Mouse (Mus musculus) adrenal gland, adult 2 months (tissue): ENCODE results near the gene Acat2. TPM values are rescaled to one million over a fixed set of nuclear protein-coding genes. Genes with fewer than 3 reads are reported as not detected.
"Not testable (repeated sequence)": the region's sequence is repeated elsewhere in the genome, so short reads cannot be mapped to it uniquely, and the experiment has no call there.

Source experiments
- DNase-seq: peaks from one replicate; pipeline ENCODE4 v3.0.0; 2021
- polyA plus RNA-seq: library from polyadenylated mRNA; depleted of rRNA; stranded (reverse); fragments of >200 nt; gene quantifications from 2 replicates; pipeline ENCODE4 v1.2.3, GENCODE M21; 2012; rRNA removed
- total RNA-seq, 2 experiments: library from RNA; stranded (reverse); gene quantifications; 2 replicates each; pipeline ENCODE4 v1.2.3; 2021

Gene Acat2
- total and polyA plus RNA-seq, 3 experiments = 20.3 to 139 (median 108) TPM

DNA sequence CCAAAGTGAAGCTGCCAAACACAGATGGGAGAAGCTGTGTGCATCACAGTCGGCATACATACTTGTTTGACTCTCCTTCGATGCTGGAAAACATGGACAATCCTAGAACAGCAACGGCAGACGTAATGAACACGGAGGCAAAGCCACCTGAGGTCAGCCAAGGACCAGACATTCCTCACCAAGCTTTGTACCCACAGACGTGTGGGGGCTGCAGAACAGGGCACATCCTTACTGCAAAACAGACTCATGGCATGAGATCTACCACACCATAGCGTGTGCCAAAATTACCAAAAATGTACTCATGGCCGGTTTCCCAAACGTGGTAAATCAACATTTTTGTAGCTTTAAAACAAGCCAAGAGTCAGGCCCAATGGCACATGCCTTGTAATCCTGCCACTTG is 54.1 kb downstream of the Acat2 start:
- no peak for DNase-seq

DNA sequence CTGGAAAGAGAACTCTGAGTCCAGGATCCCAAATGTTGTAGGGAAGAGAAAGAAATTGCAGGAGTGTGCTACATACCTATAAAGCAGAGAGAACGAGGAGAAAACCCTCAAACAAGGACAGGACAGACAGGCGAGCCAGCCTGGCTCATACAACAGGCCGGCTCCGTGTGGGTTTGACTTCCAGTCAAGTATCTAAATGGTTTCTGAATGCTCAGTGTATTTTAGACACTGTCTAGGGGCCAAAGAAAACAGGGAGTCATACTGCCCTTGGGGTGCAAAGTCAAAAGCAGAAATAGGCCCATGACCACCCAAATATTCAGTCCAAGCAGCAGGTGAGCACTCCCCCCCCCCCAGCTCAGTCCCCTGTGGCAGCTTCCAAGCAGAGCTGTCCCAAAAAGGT is 54.7 kb downstream of the Acat2 start:
- DNase-seq = no peak

DNA sequence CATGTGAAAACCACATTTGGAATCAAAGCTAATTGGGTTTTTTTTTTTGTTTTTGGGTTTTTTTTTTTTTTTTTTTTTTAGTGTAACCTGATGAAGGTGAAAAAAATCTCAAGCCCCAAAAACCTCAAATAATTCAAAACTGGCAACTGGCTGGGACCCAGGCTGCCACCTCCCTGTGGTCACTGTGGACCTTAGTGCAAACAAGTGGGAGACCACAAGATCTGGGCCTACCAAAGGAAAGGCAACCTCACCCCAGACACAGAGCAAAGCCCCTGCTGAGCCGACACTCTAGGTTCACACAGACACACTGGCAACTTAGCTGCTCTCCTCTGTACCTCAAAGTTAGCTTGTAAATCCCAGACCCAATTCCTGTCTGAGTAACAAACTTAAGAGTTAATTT is 56.2 kb downstream of the Acat2 start:
- DNase-seq = no peak

DNA sequence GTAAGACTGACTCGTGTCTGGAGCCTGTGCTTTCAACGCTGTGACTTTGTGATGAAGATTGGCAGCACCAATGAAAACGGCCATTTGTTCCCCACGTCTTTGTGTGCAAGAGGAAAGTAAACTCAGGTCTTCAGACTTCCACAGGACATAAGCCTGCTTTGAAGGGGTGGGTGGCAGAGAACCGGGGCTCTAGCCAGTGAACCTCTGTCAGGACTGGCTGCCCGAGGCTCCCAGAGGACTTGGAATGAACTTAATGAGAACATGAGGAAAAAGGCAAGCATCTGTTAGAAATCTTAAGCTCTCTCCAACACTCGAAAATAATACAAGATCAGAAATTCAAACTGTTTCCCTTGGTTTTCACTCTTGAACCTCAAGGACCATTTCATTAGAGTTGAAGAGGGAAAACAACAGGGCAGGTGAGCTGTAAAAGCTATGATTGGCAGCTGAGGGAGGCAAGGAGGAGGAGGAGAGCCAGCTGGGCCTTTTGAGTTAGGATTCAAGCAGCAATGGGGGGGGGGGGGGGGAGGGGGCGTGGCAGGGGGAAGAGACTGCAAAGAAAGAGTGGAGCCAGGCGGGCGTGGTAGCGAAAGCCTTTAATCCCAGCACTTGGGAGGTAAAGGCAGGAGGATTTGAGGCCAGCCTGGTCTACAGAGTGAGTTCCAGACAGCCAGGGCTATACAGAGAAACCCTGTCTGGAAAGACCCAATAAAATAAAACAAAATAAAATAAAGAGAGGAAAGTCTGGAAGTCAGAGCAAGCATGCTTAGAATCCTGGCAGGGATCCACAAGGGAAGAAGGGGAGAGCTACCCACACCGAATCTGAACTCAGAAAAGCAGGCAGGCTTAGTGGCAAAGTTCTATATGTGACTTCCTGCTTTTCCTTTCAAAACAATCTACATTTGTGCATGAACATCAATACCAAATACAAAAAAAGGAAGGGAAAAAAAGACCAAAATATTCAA is 56.9 kb downstream of the Acat2 start:
- no peak for DNase-seq

- DNase-seq = no peak
These were observed 58.3 kb downstream of the Acat2 start for GRCm38 (mm10) chr17:12902291-12902690.

GRCm38 (mm10) chr17:12898607-12899006 is 61.9 kb downstream of the Acat2 start:
- DNase-seq = not testable (repeated sequence)

DNA sequence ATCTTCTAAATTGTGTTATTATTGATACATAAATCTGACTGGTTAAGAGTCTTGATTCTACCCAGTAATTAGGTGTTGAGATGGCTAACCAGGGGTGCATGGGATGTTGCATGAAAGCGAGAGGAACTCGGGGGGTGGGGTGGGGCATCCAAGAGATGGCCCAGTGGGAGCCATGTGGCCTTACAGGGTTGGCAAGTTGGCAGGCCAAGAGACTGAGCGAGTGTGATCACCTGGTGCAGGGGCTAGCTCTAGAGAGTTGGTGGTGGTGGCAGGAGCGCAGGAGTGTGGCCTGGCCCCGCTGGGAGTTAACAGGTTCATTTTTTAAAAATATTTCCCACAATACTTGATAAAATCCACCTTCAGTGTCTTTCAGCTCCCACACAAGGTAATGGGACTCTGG is 62.9 kb downstream of the Acat2 start:
- no peak for DNase-seq

Other genes starting within 250 kb of the Acat2 start
- 10 to 100 TPM; 66.8 to 74.7 TPM for gene Igf2r, start 191.1 kb downstream of the Acat2 start, total RNA-seq
- gene Igf2r, start 191.1 kb downstream of the Acat2 start, polyA plus RNA-seq = 21.9 and 23.2 TPM in 2 replicates
- not detected for gene Mas1, start 92.6 kb downstream of the Acat2 start, total RNA-seq
- not detected in 2 replicates for gene Mas1, start 92.6 kb downstream of the Acat2 start, polyA plus RNA-seq
- gene Mrgprh, start 84.7 kb downstream of the Acat2 start, total RNA-seq = under 1 TPM in 1 of 2 experiments, not detected in 1; 0.21 TPM
- 0.11 TPM in 1 of 2 replicates, not detected in the other for gene Mrgprh, start 84.7 kb downstream of the Acat2 start, polyA plus RNA-seq
- 1 to 10 TPM; 4.6 TPM for gene Pnldc1, start 50.5 kb downstream of the Acat2 start, total RNA-seq
- gene Pnldc1, start 50.5 kb downstream of the Acat2 start, polyA plus RNA-seq = 1.5 and 2.8 TPM in 2 replicates
- gene Tcp1, start 45.0 kb downstream of the Acat2 start, total RNA-seq = 100 to 1,000 TPM; 208 to 230 TPM
- gene Tcp1, start 45.0 kb downstream of the Acat2 start, polyA plus RNA-seq = 27.8 and 34.9 TPM in 2 replicates
- 10 to 100 TPM; 59.6 to 81.3 TPM for gene Mrpl18, start 44.4 kb downstream of the Acat2 start, total RNA-seq
- 24.1 and 26.7 TPM in 2 replicates for gene Mrpl18, start 44.4 kb downstream of the Acat2 start, polyA plus RNA-seq
- gene Acat3, start 20.1 kb downstream of the Acat2 start, total RNA-seq = 1 to 10 TPM; 2.4 to 6.4 TPM
- 0.15 and 0.33 TPM in 2 replicates for gene Acat3, start 20.1 kb downstream of the Acat2 start, polyA plus RNA-seq
- gene Wtap, start 33.4 kb upstream of the Acat2 start, total RNA-seq = 10 to 100 TPM; 54.5 to 60.2 TPM
- 12.2 and 12.8 TPM in 2 replicates for gene Wtap, start 33.4 kb upstream of the Acat2 start, polyA plus RNA-seq
- gene Sod2, start 46.1 kb upstream of the Acat2 start, total RNA-seq = 100 to 1,000 TPM; 464 to 485 TPM
- 1,090 and 1,205 TPM in 2 replicates for gene Sod2, start 46.1 kb upstream of the Acat2 start, polyA plus RNA-seq
- 1 to 10 TPM in 1 of 2 experiments, under 1 TPM in 1; 0.26 to 1.2 TPM for gene Gpr31b, start 91.5 kb upstream of the Acat2 start, total RNA-seq
- gene Gpr31b, start 91.5 kb upstream of the Acat2 start, polyA plus RNA-seq = 0.51 and 1.2 TPM in 2 replicates
- gene Tcp10b, start 100.4 kb upstream of the Acat2 start, total RNA-seq = under 1 TPM; 0.24 to 0.72 TPM
- 0.09 and 0.10 TPM in 2 replicates for gene Tcp10b, start 100.4 kb upstream of the Acat2 start, polyA plus RNA-seq
- gene Unc93a, start 171.1 kb upstream of the Acat2 start, total RNA-seq = 1 to 10 TPM in 1 of 2 experiments, under 1 TPM in 1; 0.52 to 1.2 TPM
- gene Unc93a, start 171.1 kb upstream of the Acat2 start, polyA plus RNA-seq = 0.06 and 0.07 TPM in 2 replicates